Mouse (Mus musculus): Measurements from ENCODE around the gene Ltbp2.
A peak's percentile ranks its signal among the peaks of the same experiment; 100 is the strongest.

DNA sequence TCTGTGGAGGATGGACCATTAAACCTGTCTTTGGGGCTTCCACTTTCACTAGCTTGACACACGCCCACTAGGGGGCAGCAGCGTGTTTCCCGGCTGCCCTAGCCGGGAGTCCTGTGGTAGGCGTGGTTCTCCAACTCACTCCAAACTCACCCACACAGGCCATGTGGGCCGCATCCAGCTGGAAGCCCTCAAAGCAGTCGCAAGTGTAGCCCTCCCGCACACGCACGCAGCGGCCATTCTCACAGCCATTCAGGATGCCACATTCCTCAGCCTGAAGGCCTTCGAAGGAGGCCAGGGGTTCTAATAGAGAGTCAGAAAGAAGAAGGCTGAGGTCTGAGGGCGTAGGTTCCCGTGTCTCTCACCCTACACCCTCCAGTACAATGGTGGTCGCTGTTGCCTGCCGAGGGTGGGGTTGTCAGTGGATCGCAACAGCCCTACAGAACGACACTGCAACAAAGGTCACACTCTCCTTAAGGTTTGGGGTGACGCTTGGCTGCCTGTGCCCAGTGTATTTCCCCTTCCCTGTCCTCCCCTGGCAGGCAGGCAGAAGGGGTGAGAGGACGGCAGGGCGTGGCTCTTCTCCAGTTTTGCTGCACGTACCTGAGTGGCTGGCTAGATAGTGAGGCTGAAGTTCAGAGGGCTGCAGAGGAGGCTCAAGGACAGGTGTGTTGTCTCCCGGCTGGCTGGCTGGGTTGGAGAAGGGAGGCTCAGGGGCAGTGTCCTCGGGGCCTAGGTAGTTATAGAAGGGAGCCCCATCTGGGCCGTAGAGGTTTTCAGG lies 91.5 kb downstream of the Ltbp2 start:
- TF ChIP-seq CTCF (IDR thresholded peaks at IDR 0.05) (peak; percentile 91), POLR2A (IDR thresholded peaks at IDR 0.05; ENCODE audit: insufficient read depth, low read depth, low read length) (no peak), EP300 (IDR thresholded peaks at IDR 0.05; ENCODE audit: insufficient read depth, low read depth, low read length) (peak; percentile 79; the same call in 1 of the 2 replicates)

Measured in heart, adult 2 months (tissue).